Comparison of ENCODE assay signal across 29 mouse cellular contexts in the genomic region with DNA sequence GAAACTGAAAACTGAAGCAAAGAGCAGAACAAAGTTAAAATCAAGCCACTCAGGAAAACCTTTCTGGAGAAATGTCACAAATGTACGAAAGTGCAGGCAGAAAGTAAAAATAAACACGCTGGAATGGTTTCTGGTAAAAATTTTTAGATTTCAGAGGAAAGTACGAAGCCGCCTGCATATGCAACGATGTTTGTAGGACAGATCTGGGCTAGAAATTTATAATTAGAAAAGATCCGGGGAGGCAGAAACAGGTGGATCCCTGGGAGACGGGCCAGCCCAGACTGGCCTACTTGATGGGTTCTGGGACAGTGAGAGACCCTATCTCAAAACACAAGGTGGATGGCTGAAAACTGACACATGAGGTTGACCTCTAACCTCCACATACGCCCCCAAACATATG.
DNase-seq lines count a peak whose midpoint lies in the region; ATAC-seq and TF ChIP-seq lines count a peak whose summit lies in the region.
"Had no signal": no experiment of that assay in that cellular context is flagged by ENCODE, and none has a peak within 500 bp of the region (broad histone marks: within the 10 kb centered on the region; RNA-seq: fewer than 3 reads in every experiment).

No protein-coding gene starts in this region.

- H3K27me3 ChIP-seq in liver, adult 2 months (ENCODE audit: control insufficient read depth, insufficient read depth, low read length) = no peaks in the 10 kb centered on the region
- H3K27me3 ChIP-seq in liver, embryonic 11.5 days (replicated peaks; ENCODE audit: control insufficient read depth, insufficient read depth, low read length) = no peaks in the 10 kb centered on the region
- no peaks in the 10 kb centered on the region for H3K27me3 ChIP-seq in myocyte (ENCODE audit: control insufficient read depth, insufficient read depth, insufficient read length)
- no peaks in the 10 kb centered on the region for H3K27me3 ChIP-seq in thymus, adult 2 months (ENCODE audit: control insufficient read depth, insufficient read depth, low read length)
- H3K27me3 ChIP-seq: embryonic facial prominence, embryonic 13.5 days; forebrain, embryonic 12.5 days; hindbrain, embryonic 13.5 days; limb, embryonic 15.5 days; liver, embryonic 15.5 days; midbrain, embryonic 15.5 days had no signal

- no peak overlapping the region for H3ac ChIP-seq in myocyte (ENCODE audit: control insufficient read depth, insufficient read length)

- no peak overlapping the region for H3K4me3 ChIP-seq in gastrocnemius, adult 2 months
- H3K4me3 ChIP-seq in liver, adult 2 months (ENCODE audit: insufficient read depth, low read depth, low read length) = no peak overlapping the region
- H3K4me3 ChIP-seq in liver, embryonic 11.5 days (ENCODE audit: low read depth, low read length) = no peak overlapping the region
- H3K4me3 ChIP-seq in brown adipose tissue, adult 24 weeks (ENCODE audit: insufficient read depth, low read depth, low read length) = no peak overlapping the region
- H3K4me3 ChIP-seq in myocyte = no peak overlapping the region
- H3K4me3 ChIP-seq in thymus, adult 2 months (ENCODE audit: control insufficient read depth, insufficient read depth, low read length) = no peak overlapping the region
- H3K4me3 ChIP-seq: embryonic facial prominence, embryonic 13.5 days; erythroblast, embryonic 14.5 days; forebrain, embryonic 12.5 days; hindbrain, embryonic 13.5 days; limb, embryonic 10.5 days; limb, embryonic 15.5 days; liver, embryonic 15.5 days; midbrain, embryonic 10.5 days; midbrain, embryonic 15.5 days had no signal

- no peaks in the 10 kb centered on the region for H3K9me3 ChIP-seq in liver, embryonic 11.5 days (ENCODE audit: control insufficient read depth, low read length)
- H3K9me3 ChIP-seq: embryonic facial prominence, embryonic 13.5 days; forebrain, embryonic 12.5 days; hindbrain, embryonic 13.5 days; limb, embryonic 10.5 days; limb, embryonic 15.5 days; liver, embryonic 15.5 days; midbrain, embryonic 10.5 days; midbrain, embryonic 15.5 days had no signal

- no peak for TF ChIP-seq CTCF in gastrocnemius, adult 2 months (IDR thresholded peaks at IDR 0.05)
- no peak for TF ChIP-seq CTCF in liver, adult 2 months (IDR thresholded peaks at IDR 0.05; ENCODE audit: low read depth, low read length)
- TF ChIP-seq CTCF in thymus, adult 2 months (IDR thresholded peaks at IDR 0.05; ENCODE audit: borderline replicate concordance, control insufficient read depth, extremely low read depth, insufficient read depth, low read length, poor library complexity) = no peak

- intact Hi-C loops in gastrocnemius, adult 2 months (cut with DNase I) = no loop called here
- intact Hi-C loops in heart, postnatal 25 days (cut with DNase I) = no loop called here

- peak; percentile 45 for DNase-seq in gastrocnemius, adult 2 months
- no peak for DNase-seq in gastrocnemius, postnatal 10 days
- no peak for DNase-seq in liver, adult 2 months (ENCODE audit: extremely low read depth, low read depth, low spot score)
- DNase-seq in liver, embryonic 11.5 days (ENCODE audit: low spot score) = no peak
- no peak for DNase-seq in thymus, adult 2 months
- DNase-seq in heart, postnatal 25 days (ENCODE audit: low spot score) = no peak
- DNase-seq: adrenal gland, postnatal 14 days; cerebellum, adult 8-10 months; cerebellum, postnatal 25 days; heart, postnatal 4 days; lung, embryonic 14.5 days; lung, postnatal 14 days; right cerebral cortex, adult 18-20 months; thymus, adult 18-20 months; thymus, postnatal 4 days had no signal

- no peak overlapping the region for H3K4me2 ChIP-seq in liver, embryonic 11.5 days
- H3K4me2 ChIP-seq in myocyte (ENCODE audit: low read depth) = peak overlapping the region; percentile 45
- H3K4me2 ChIP-seq: embryonic facial prominence, embryonic 13.5 days; forebrain, embryonic 12.5 days; heart, embryonic 11.5 days; hindbrain, embryonic 13.5 days; limb, embryonic 15.5 days; liver, embryonic 15.5 days; lung, embryonic 14.5 days; midbrain, embryonic 15.5 days had no signal

- H3K79me2 ChIP-seq in liver, adult 2 months (ENCODE audit: control insufficient read depth, insufficient read depth, low read length) = no peaks in the 10 kb centered on the region
- no peaks in the 10 kb centered on the region for H3K79me2 ChIP-seq in myocyte (ENCODE audit: control insufficient read depth, insufficient read depth)

- no peak overlapping the region for H3K9ac ChIP-seq in liver, adult 2 months (ENCODE audit: low read depth, low read length)
- H3K9ac ChIP-seq in liver, embryonic 11.5 days (ENCODE audit: low read depth, low read length) = no peak overlapping the region
- H3K9ac ChIP-seq: forebrain, embryonic 12.5 days; hindbrain, embryonic 13.5 days; limb, embryonic 15.5 days; liver, embryonic 15.5 days; lung, embryonic 14.5 days; midbrain, embryonic 15.5 days had no signal

- H3K36me3 ChIP-seq in liver, adult 2 months (ENCODE audit: control insufficient read depth, insufficient read depth, low read length) = no peaks in the 10 kb centered on the region
- no peaks in the 10 kb centered on the region for H3K36me3 ChIP-seq in liver, embryonic 11.5 days (ENCODE audit: control insufficient read depth, insufficient read depth, low read length)
- H3K36me3 ChIP-seq in myocyte (ENCODE audit: control insufficient read depth, insufficient read depth) = no peaks in the 10 kb centered on the region
- H3K36me3 ChIP-seq in thymus, adult 2 months (ENCODE audit: control insufficient read depth, insufficient read depth, low read length) = no peaks in the 10 kb centered on the region
- H3K36me3 ChIP-seq: embryonic facial prominence, embryonic 13.5 days; forebrain, embryonic 12.5 days; hindbrain, embryonic 13.5 days; limb, embryonic 10.5 days; limb, embryonic 15.5 days; liver, embryonic 15.5 days; midbrain, embryonic 10.5 days; midbrain, embryonic 15.5 days had no signal

- TF ChIP-seq POLR2A in liver, adult 2 months (IDR thresholded peaks at IDR 0.05; ENCODE audit: extremely low read depth, insufficient read depth, low read length) = no peak
- no peak for TF ChIP-seq POLR2A in myocyte (IDR thresholded peaks at IDR 0.05; ENCODE audit: insufficient read length, low read depth)
- no peak for TF ChIP-seq POLR2A in thymus, adult 2 months (IDR thresholded peaks at IDR 0.05; ENCODE audit: control insufficient read depth, extremely low read depth, insufficient read depth, low read length, poor library complexity)

- peaks cover 19% of the 10 kb centered on the region for H3K4me1 ChIP-seq in liver, adult 2 months (ENCODE audit: control insufficient read depth, insufficient read depth, low read length)
- H3K4me1 ChIP-seq in liver, embryonic 11.5 days (replicated peaks; ENCODE audit: control insufficient read depth, insufficient read depth, low read length) = no peaks in the 10 kb centered on the region; the same call in 1 of the 2 replicates
- H3K4me1 ChIP-seq in brown adipose tissue, adult 24 weeks (ENCODE audit: control insufficient read depth, insufficient read depth, insufficient read length, low read length) = peaks cover 16% of the 10 kb centered on the region
- peaks cover 17% of the 10 kb centered on the region for H3K4me1 ChIP-seq in thymus, adult 2 months (replicated peaks; ENCODE audit: control insufficient read depth, insufficient read depth, low read length)
- H3K4me1 ChIP-seq: forebrain, embryonic 12.5 days; midbrain, embryonic 15.5 days had no signal

- WGBS in liver, adult 2 months = 90% methylated on average over 8 of the region's 8 CpGs
- 89% methylated on average over 8 of the region's 8 CpGs for WGBS in liver, embryonic 11.5 days
- 93% methylated on average over 8 of the region's 8 CpGs for WGBS in thymus, adult 2 months

- peak overlapping the region; percentile 78 for H3K27ac ChIP-seq in gastrocnemius, adult 2 months
- H3K27ac ChIP-seq in liver, adult 2 months (replicated peaks; ENCODE audit: insufficient read depth, low read depth, low read length) = peak overlapping the region; percentile 63
- H3K27ac ChIP-seq in liver, embryonic 11.5 days (ENCODE audit: low read depth, low read length) = no peak overlapping the region
- peak overlapping the region; percentile 80 for H3K27ac ChIP-seq in brown adipose tissue, adult 24 weeks (replicated peaks; ENCODE audit: low read depth, low read length)
- H3K27ac ChIP-seq in thymus, adult 2 months (ENCODE audit: control insufficient read depth, insufficient read depth, low read length) = no peak overlapping the region
- H3K27ac ChIP-seq: forebrain, embryonic 12.5 days; hindbrain, embryonic 13.5 days; limb, embryonic 10.5 days; limb, embryonic 15.5 days; liver, embryonic 15.5 days; midbrain, embryonic 10.5 days; midbrain, embryonic 15.5 days had no signal

- ATAC-seq in liver, embryonic 11.5 days (replicated peaks; ENCODE audit: low FRiP score) = no peak
- ATAC-seq: CD4-positive, CD25-positive, alpha-beta regulatory T cell, adult 4 months; intestine, postnatal 0 days; midbrain, embryonic 15.5 days had no signal

TF ChIP-seq in myocyte, 11 proteins besides CTCF, POLR2A, EP300 and RAD21:
- TF ChIP-seq USF1 (IDR thresholded peaks at IDR 0.05; ENCODE audit: low read depth) = no peak
- TF ChIP-seq MYOD1 (IDR thresholded peaks at IDR 0.05; ENCODE audit: control insufficient read depth in 1 of 3, insufficient read length in 2 of 3, low read depth in 2 of 3) = peak in 1 of 3 experiments; percentile 44

Comparison
In these comparisons a context has a peak if more than half of its experiments do, and no peak if none do; other contexts are left out.
1. H3K27ac ChIP-seq: peak in gastrocnemius, adult 2 months (single experiment), liver, adult 2 months (single experiment) and brown adipose tissue, adult 24 weeks (single experiment); none in liver, embryonic 11.5 days (single experiment) and thymus, adult 2 months (single experiment).